Mouse (Mus musculus): ENCODE results near the gene 1810024B03Rik. TPM values are rescaled to one million over a fixed set of nuclear protein-coding genes. Genes with fewer than 3 reads are reported as not detected.
A peak's percentile ranks its signal among the peaks of the same experiment; 100 is the strongest.

1810024B03Rik gene
- polyA plus RNA-seq, 1 experiment from 2014 or later: 1.2 TPM

DNA sequence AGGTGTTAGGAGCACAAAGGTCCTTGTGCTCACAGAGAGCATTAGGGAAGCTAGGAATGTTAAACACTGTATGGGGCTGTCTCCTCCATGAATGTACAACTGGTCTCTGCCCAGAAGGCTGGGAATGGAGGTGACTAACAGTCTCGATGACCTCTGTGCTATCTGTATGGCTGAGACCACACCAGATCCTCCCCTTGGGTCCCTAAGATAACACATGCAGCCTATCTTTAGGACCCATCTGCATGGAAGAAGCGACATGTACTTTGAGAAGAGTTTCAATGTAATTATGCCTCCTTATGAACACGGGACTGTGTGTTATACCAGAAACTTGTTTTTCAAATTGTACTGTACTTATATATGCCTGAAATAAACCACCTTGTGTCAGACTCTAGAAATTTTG lies 62.4 kb downstream of the 1810024B03Rik start:
- Histone ChIP-seq H3K9me3 (replicated peaks) (no peaks in the 10 kb centered on the region), H3K27ac (peak overlapping the region; percentile 64), H3K4me1 (replicated peaks) (peaks cover 59% of the 10 kb centered on the region), H3K4me2 (peak overlapping the region; percentile 38), H3K9ac (peak overlapping the region; percentile 51), H3K27me3 (no peaks in the 10 kb centered on the region), H3K4me3 (replicated peaks) (no peak overlapping the region), H3K36me3 (peaks cover 13% of the 10 kb centered on the region)
- peak; percentile 29 for ATAC-seq (ENCODE audit: low read depth)
- no peak for DNase-seq
- 23% methylated on average over 3 of the region's 3 CpGs for WGBS (ENCODE audit: insufficient replicate concordance)

DNA sequence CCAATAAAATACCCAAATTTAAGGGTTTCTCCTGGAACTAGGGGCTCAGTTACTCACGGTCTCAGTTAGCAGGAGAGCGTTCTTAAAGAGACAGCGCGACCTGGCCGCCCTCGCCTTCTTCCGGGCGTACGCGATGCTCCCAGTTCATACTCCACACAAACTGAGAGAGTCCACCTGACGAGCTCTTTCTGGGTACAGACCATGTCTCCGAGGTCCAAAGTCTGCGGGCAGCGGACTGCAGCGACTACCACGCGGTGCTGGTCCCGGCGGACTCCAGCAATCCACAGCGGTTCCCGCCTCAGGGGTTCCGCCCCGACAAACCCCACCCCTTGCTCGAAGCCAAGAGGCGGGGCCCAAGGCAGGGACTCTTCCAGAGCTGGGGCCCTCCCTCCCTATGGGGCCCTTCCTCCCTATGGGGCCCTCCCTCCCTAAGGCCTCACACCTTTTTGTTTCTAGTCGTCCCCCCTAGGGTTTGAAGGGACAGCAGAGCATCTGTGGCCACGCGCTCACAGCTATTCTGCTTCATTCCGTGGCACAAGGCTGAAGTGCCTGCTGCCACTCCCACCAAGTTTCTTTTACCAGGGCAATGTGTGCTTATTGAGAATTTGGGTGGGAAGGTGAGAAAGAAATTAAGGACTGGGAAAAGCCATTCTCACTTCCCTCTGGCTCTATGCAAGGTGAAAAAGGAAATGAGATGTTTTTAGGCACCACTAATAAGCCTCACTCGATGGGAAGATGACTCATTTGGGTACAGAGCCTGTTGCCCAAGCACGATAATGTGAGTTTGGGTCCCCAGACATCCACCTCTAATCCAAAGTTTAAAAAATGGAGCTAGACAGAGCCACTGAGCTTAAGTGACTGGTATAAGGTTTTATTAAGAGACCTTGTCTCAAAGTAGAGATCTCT lies 64.7 kb downstream of the 1810024B03Rik start, which contains the start of gene Itpripl1:
Gene Itpripl1, minus strand, starts transcription at position 285 of the 906 bp plus-strand sequence.
- H3K27me3 ChIP-seq: no peaks in the 10 kb centered on the region
- no peaks in the 10 kb centered on the region for H3K9me3 ChIP-seq (replicated peaks)
- peaks cover 36% of the 10 kb centered on the region for H3K36me3 ChIP-seq
- DNase-seq (peak; percentile 91), ATAC-seq (ENCODE audit: low read depth) (peak; percentile 99)
- H3K27ac ChIP-seq: peak within 1 kb of the TSS; percentile 75
- H3K4me1 ChIP-seq (replicated peaks): peaks cover 74% of the 10 kb centered on the region
- peak within 1 kb of the TSS; percentile 84 for H3K9ac ChIP-seq
- H3K4me2 ChIP-seq: peak within 1 kb of the TSS; percentile 91
- WGBS (ENCODE audit: insufficient replicate concordance): 4% methylated on average over 31 of the region's 31 CpGs
- H3K4me3 ChIP-seq (replicated peaks): peak within 1 kb of the TSS; percentile 73

DNA sequence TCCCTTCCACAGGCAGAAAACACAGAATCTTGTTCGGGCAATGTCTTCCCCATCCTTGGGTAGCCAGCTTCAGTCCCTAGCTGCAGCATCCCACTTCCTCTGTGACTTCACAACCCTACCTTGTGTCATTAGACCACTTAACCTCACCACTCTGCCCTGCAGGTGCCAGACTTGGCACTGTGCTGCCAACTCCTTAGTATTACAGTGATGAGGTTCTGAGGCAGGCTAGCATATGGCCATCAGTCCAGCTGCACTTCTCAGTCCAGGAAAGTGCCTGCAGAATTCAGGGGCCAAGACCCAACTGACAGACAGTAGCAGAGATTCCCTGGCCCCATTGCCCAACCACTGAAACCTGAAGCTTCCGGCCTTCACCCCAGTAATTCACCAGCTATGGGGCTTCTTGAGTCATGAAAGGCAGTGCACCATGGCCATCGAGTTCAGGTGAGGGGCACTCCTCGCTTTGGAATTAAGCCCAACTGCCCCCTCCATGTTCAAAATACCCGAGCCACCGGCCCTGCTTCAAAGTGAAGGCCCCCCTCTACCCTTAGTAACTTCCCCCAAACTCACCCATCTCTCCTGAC lies 65.4 kb downstream of the 1810024B03Rik start:
- ATAC-seq (ENCODE audit: low read depth): no peak
- Histone ChIP-seq H3K4me1 (replicated peaks) (peaks cover 81% of the 10 kb centered on the region), H3K9me3 (replicated peaks) (no peaks in the 10 kb centered on the region), H3K4me3 (replicated peaks) (peak overlapping the region; percentile 73), H3K36me3 (peaks cover 36% of the 10 kb centered on the region), H3K27me3 (no peaks in the 10 kb centered on the region), H3K9ac (peak overlapping the region; percentile 84), H3K27ac (peak overlapping the region; percentile 68), H3K4me2 (peak overlapping the region; percentile 91)
- WGBS (ENCODE audit: insufficient replicate concordance): 9% methylated on average over 6 of the region's 6 CpGs
- no peak for DNase-seq

DNA sequence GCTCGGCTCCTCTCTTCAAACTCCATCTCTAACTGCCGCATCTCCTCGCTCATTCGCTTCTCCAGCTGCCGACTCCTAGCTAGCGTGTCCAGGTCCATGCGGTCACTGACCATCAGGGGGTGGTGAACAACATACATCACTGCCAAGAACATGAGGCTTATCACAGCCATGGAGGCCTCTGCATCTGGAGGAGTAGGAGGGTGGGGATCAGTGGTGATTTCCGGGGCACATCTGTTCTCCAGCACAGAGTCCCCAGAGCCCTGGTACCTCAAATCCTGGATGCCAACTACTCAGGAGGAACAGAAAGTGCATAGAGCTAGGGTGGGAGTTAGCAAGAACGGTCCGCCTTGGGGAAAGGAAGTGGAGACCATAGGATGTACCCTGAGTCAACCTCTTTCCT lies 66.0 kb downstream of the 1810024B03Rik start:
- peaks cover 84% of the 10 kb centered on the region for H3K4me1 ChIP-seq (replicated peaks)

DNA sequence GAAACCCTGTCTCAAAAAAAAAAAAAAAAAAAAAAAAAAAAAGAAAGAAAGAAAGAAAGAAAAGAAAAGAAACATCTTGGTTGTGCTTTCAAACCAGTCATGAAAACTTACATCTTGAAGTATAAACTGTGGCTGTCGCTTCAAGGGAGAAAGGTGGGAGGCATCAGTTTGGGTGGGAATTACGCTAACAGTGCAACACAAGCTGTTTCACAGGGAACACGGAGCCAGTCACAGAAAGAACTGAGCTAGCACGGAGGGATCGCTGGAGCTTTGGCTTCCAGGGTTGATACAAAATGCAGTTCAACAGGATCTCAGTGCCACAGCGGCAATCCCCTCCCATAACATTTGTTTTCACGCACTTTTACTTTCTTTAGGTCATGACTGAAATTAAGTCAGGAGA lies 68.1 kb downstream of the 1810024B03Rik start:
- Histone ChIP-seq H3K9ac (no peak overlapping the region), H3K27ac (no peak overlapping the region), H3K4me1 (replicated peaks) (peaks cover 77% of the 10 kb centered on the region), H3K4me3 (replicated peaks) (no peak overlapping the region), H3K4me2 (no peak overlapping the region), H3K9me3 (replicated peaks) (no peaks in the 10 kb centered on the region), H3K27me3 (no peaks in the 10 kb centered on the region), H3K36me3 (peaks cover 36% of the 10 kb centered on the region)
- DNase-seq (no peak), ATAC-seq (ENCODE audit: low read depth) (no peak)
- 95% methylated on average over 7 of the region's 7 CpGs for WGBS (ENCODE audit: insufficient replicate concordance)

More for the DNA sequence above, 66.0 kb downstream of the 1810024B03Rik start:
- peak overlapping the region; percentile 73 for H3K4me3 ChIP-seq (replicated peaks)
- peak overlapping the region; percentile 68 for H3K27ac ChIP-seq
- H3K9ac ChIP-seq: peak overlapping the region; percentile 84
- DNase-seq (no peak), ATAC-seq (ENCODE audit: low read depth) (peak; percentile 42)
- no peaks in the 10 kb centered on the region for H3K27me3 ChIP-seq
- H3K9me3 ChIP-seq (replicated peaks): no peaks in the 10 kb centered on the region
- peaks cover 36% of the 10 kb centered on the region for H3K36me3 ChIP-seq
- 55% methylated on average over 10 of the region's 10 CpGs for WGBS (ENCODE audit: insufficient replicate concordance)
- peak overlapping the region; percentile 91 for H3K4me2 ChIP-seq

DNA sequence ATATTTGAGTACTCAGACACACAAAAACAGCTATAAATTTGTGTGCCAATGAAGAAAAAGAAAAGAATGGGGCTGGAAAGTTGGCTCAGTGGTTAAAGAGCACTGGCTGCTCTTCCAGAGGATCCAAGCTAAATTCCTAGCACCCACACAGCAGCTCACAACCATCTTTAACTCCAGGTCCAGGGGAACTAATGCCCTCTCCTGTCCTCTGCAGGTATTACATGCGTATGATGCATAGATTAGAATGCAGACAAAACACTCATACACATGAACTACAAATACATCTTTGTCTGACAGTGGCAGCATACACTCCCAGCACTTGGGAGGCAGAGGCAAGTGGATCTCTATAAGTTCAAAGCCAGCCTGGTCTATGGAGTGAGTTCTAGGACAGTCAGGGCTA lies 68.5 kb downstream of the 1810024B03Rik start:
- no peaks in the 10 kb centered on the region for H3K9me3 ChIP-seq (replicated peaks)
- no peaks in the 10 kb centered on the region for H3K27me3 ChIP-seq
- DNase-seq (no peak), ATAC-seq (ENCODE audit: low read depth) (no peak)
- WGBS (ENCODE audit: insufficient replicate concordance): 97% methylated on average over 1 of the region's 1 CpGs
- H3K4me3 ChIP-seq (replicated peaks): no peak overlapping the region
- H3K36me3 ChIP-seq: peaks cover 36% of the 10 kb centered on the region
- no peak overlapping the region for H3K9ac ChIP-seq
- peaks cover 75% of the 10 kb centered on the region for H3K4me1 ChIP-seq (replicated peaks)
- H3K4me2 ChIP-seq: no peak overlapping the region
- no peak overlapping the region for H3K27ac ChIP-seq

DNA sequence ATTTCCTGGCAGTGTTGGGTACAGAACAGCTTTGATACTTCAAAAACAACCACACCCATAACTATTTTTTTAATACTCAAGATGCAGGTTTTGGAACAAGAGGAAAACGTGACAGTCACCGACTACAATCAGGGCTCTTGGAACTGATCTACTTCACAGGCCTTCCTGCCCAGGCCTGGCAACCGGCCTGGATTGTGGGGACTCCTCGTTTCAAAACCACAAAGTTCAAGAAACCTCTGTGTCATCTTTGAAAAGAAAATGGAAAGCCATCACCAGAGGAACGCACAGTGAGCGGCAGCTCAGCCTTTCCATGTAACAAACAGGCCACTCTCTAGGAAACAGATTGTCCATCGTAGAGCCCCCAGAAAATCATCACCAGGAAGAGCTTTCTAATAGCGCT lies 69.0 kb downstream of the 1810024B03Rik start:
- Histone ChIP-seq H3K4me3 (replicated peaks) (no peak overlapping the region), H3K27ac (no peak overlapping the region), H3K4me2 (no peak overlapping the region), H3K9ac (no peak overlapping the region), H3K36me3 (peaks cover 36% of the 10 kb centered on the region), H3K4me1 (replicated peaks) (peaks cover 75% of the 10 kb centered on the region), H3K27me3 (no peaks in the 10 kb centered on the region), H3K9me3 (replicated peaks) (no peaks in the 10 kb centered on the region)
- ATAC-seq (ENCODE audit: low read depth): no peak
- DNase-seq: no peak
- 85% methylated on average over 8 of the region's 8 CpGs for WGBS (ENCODE audit: insufficient replicate concordance)

DNA sequence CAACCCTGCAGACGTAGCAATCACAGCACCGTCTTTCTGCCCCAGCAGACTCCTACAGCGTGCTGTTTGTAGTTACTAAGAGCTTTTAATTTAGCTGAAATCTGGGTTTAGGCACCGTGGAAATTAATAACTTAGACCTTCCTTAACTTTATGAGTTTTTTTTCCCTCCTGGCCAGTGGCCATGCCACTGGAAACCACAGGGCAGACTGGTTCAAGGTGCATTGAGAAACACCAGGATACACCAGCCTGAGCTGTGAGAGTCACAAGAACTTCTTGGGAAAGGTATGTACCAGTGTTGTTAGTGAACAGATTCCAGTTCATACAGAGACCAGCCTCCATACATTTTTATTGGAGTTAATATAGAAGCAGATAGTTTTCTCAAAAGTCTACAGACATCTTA lies 69.6 kb downstream of the 1810024B03Rik start:
- Histone ChIP-seq H3K9me3 (replicated peaks) (no peaks in the 10 kb centered on the region), H3K4me1 (replicated peaks) (peaks cover 69% of the 10 kb centered on the region), H3K4me3 (replicated peaks) (no peak overlapping the region), H3K36me3 (peaks cover 36% of the 10 kb centered on the region), H3K9ac (no peak overlapping the region), H3K27ac (no peak overlapping the region), H3K4me2 (no peak overlapping the region), H3K27me3 (no peaks in the 10 kb centered on the region)
- WGBS (ENCODE audit: insufficient replicate concordance): 87% methylated on average over 4 of the region's 4 CpGs
- no peak for DNase-seq
- ATAC-seq (ENCODE audit: low read depth): no peak

DNA sequence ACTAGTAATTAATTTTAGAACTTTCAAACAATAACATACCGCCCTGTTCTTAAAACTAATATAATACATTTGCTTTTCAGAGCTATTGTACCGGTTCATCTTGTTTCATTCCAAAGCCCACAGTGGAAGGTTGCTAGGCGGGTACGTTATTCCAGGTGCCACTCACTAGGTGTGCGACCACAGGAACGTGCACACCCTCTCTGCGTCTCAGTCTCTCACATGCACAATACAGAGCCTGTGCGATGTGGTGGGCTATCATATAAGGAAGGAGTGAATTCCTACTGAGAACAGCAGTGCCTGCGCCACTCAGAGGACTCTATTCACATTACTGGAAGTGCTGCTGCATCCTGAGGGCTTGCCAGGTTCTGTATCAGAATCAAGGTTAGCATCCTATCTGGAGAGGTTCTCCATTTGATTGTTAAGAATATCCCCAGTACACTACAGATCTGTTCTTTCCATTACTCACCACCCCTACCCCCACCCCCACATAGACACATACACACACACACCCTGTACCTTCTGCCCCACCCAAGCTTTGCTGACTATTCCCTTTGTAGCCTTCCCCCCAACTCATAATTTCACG lies 70.2 kb downstream of the 1810024B03Rik start:
- 82% methylated on average over 10 of the region's 10 CpGs for WGBS (ENCODE audit: insufficient replicate concordance)
- Histone ChIP-seq H3K4me3 (replicated peaks) (no peak overlapping the region), H3K27ac (peak overlapping the region; percentile 13; the same call in 1 of the 2 replicates), H3K36me3 (peaks cover 36% of the 10 kb centered on the region), H3K27me3 (no peaks in the 10 kb centered on the region), H3K9me3 (replicated peaks) (no peaks in the 10 kb centered on the region), H3K4me1 (replicated peaks) (peaks cover 71% of the 10 kb centered on the region), H3K4me2 (no peak overlapping the region), H3K9ac (peak overlapping the region; percentile 36; the same call in 1 of the 2 replicates)
- DNase-seq: no peak
- no peak for ATAC-seq (ENCODE audit: low read depth)

DNA sequence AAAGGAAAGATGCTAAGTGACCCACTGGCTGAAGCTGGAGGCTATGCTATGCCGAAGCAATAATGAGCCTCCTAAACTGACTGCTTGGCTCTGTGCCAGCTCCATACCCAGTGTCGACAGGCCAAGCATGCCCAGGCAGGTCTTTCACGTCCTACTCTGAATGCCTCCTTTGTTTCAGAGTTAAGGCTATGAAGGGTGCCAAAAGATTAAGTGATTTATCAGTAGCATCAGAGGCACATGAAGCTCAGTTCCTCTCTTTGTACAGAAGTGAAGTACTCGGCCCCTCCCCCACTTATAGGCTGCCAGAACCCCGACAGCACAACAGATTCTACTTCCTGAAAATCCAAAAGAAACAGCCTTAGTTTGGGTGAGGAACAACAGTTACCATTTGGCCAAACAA lies 71.1 kb downstream of the 1810024B03Rik start:
- 19% methylated on average over 5 of the region's 5 CpGs for WGBS (ENCODE audit: insufficient replicate concordance)
- Histone ChIP-seq H3K27me3 (no peaks in the 10 kb centered on the region), H3K4me1 (replicated peaks) (peaks cover 71% of the 10 kb centered on the region), H3K27ac (no peak overlapping the region), H3K9me3 (replicated peaks) (no peaks in the 10 kb centered on the region), H3K4me2 (no peak overlapping the region), H3K36me3 (peaks cover 36% of the 10 kb centered on the region), H3K4me3 (replicated peaks) (no peak overlapping the region), H3K9ac (0 out of 2 replicates have a peak overlapping the region, but pooled peaks have one; percentile 4)
- DNase-seq (no peak), ATAC-seq (ENCODE audit: low read depth) (no peak)
